Mouse (Mus musculus): ENCODE measurements around the gene Sdf2. TPM values are rescaled to one million over a fixed set of nuclear protein-coding genes. Genes with fewer than 3 reads are reported as not detected.

The Sdf2 gene
- polyA plus RNA-seq (2017; shearing (Covaris generic)), result 100 TPM

DNA sequence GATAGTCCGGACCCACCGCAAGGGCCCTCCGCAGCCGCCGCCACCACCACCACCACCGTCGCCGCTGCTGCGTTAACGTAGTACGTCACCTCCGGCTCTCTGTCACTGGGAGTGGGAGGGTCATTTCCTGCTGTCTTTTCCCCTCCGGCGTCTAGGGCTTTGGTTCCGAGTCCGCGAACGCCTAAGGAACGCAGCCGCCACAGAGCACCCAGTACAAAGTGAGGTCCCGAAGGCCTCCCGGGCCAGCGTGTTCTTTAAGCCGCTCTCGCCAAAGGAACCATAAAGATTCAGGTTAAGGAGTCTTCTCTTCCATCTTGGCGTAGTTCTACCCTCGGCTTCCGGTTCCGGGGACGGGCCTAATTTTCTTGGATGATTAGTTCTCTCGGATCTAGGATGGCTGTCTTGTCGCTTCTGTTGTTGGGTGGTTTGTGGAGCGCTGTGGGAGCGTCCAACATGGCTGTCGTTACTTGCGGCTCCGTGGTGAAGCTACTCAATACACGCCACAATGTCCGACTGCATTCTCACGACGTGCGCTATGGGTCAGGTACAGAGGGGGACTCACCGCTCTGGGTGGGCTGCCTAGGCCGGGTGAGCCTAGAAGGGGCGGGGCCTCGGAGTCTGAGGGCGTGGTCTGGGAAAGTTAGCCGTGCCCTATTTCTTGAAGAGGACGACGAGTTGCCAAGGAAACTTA is at the start of gene Sdf2, which contains the start of gene Supt6:
TSS of gene Sdf2 (plus strand) at position 120 of the 691 bp plus-strand sequence.
TSS of gene Supt6 (minus strand) at position 361 of the 691 bp plus-strand sequence.

DNA sequence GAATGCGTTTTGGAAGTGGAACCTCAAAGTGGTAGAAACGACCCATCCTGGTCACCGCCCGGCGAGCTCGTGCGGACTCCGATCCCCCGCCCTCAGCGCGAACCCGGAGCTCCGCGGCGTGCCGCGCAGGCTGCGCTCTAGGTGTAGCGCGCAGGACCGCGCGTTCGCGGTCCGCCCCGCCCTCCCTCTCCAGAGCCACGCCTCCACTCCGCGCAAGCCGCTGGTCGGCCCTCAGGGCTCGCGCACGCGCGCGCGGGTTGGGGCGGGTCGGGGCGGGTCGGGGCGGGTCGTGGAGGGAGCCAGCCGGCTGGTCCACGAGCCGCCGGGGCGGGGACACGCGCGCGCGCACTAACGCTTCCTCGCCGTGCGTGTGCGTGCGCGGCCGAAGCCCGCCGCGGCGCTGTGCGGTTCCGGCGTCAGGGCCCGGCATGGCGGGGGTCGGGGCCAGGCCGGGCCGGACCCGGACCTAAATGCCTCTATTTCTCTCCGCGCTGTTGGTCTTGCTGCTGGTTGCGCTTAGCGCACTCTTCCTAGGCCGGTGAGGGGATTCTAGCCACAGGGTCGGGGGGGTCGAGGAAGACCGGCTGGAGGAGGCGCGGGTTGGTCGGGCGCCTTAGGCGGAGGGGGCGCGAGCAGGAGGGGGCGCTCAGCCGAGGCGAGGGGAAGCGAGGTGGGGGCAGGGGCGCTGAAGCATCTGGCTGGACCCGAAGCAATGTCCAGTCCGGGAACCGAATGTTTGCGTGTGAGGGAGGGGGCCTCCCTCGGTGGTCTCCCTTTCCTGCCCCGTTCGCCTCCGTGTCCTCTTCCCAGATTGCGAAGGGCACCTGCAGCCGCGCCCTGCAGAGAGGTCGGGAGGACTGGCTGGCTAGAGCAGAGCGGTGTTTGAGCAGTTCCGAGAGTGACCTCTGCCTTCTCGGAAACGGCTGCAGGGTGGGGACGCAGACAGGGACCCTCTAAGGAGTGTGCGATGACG is 16.1 kb downstream of the Sdf2 start, which contains the start of gene 2610507B11Rik:
TSS of gene 2610507B11Rik (plus strand) at position 373 of the 973 bp plus-strand sequence.

DNA sequence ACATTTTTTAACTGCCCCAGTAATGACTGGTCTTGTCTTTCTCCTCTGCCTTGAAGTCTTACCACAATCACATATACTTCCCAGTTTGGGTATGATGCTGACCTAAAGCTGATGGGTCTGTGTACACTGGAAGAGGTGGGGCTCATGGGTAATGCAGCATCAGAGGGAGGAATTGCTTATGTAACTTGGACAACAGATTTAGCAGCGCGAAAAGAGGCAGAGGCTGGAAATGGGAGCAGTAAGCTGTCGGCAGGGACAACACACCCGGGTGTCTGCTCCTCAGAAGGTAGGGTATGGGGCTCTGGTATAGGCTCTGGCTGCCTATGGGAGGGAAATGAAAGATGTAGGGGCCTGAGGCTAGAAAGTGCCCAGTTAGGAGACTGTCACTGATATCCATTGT is 45.1 kb downstream of the Sdf2 start, which contains the start of gene BC030499:
TSS of gene BC030499 (plus strand) at position 188 of the 400 bp plus-strand sequence.

DNA sequence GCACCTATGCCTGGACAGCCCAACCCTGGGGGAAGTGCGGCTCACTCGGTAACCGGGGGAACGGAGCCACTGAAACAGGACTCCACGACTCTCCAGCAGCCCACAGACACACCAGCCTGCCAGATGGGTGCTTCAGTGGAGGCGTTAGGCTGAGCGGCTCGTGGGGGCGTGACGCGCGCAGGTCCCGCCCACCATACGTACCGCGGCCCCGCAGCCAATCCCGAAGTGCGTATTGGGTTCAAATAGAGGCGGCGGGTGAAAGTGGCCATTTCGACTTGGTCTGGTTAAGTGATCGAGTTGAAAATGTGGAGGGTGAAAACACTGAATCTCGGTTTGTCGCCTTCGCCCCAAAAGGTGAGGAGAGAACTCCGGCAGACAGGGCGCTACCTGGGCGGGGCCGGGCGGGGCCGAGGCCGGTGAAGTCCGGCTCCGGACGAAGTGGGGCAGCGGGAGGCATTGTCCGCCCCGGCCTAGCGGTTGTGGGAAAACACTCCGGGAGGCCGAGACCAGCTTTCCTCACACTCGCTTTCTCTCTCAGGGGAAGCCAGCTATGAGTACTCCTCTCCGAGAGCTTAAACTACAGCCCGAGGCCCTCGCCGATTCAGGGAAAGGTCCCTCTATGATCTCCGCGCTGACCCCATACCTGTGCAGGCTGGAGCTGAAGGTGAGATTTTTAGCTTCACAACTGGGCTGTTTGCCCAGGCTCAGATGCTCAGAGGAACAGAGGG is 56.0 kb downstream of the Sdf2 start, which contains the start of gene Spag5:
TSS of gene Spag5 (plus strand) at position 173 of the 728 bp plus-strand sequence.

Other genes with a start within 250 kb of the Sdf2 start
- 1.5 TPM for gene Dhrs13, start 213.5 kb upstream of the Sdf2 start, polyA plus RNA-seq (2017; shearing (Covaris generic))
- 34.0 TPM for gene Flot2, start 207.8 kb upstream of the Sdf2 start, polyA plus RNA-seq (2017; shearing (Covaris generic))
- gene Eral1, start 165.4 kb upstream of the Sdf2 start, polyA plus RNA-seq (2017; shearing (Covaris generic)), result 40.5 TPM
- gene Fam222b, start 151.1 kb upstream of the Sdf2 start, polyA plus RNA-seq (2017; shearing (Covaris generic)), result 28.8 TPM
- 6.3 TPM for gene Traf4, start 80.2 kb upstream of the Sdf2 start, polyA plus RNA-seq (2017; shearing (Covaris generic))
- gene Nek8, start 69.1 kb upstream of the Sdf2 start, polyA plus RNA-seq (2017; shearing (Covaris generic)), result 14.2 TPM
- 4.6 TPM for gene Tlcd1, start 69.0 kb upstream of the Sdf2 start, polyA plus RNA-seq (2017; shearing (Covaris generic))
- gene Rpl23a, start 62.2 kb upstream of the Sdf2 start, polyA plus RNA-seq (2017; shearing (Covaris generic)), result 1,229 TPM
- 0.80 TPM for gene Rab34, start 57.3 kb upstream of the Sdf2 start, polyA plus RNA-seq (2017; shearing (Covaris generic))
- 0.82 TPM for gene Proca1, start 52.4 kb upstream of the Sdf2 start, polyA plus RNA-seq (2017; shearing (Covaris generic))
- 62.3 TPM for gene Supt6, start 241 bp downstream of the Sdf2 start, polyA plus RNA-seq (2017; shearing (Covaris generic))
- gene 2610507B11Rik, start 16.0 kb downstream of the Sdf2 start, polyA plus RNA-seq (2017; shearing (Covaris generic)), result 91.3 TPM
- 0.30 TPM for gene BC030499, start 45.1 kb downstream of the Sdf2 start, polyA plus RNA-seq (2017; shearing (Covaris generic))
- gene Spag5, start 55.8 kb downstream of the Sdf2 start, polyA plus RNA-seq (2017; shearing (Covaris generic)), result 2.6 TPM
- gene Aldoc, start 77.2 kb downstream of the Sdf2 start, polyA plus RNA-seq (2017; shearing (Covaris generic)), result 13.5 TPM
- gene Pigs, start 82.7 kb downstream of the Sdf2 start, polyA plus RNA-seq (2017; shearing (Covaris generic)), result 148 TPM
- gene Unc119, start 97.7 kb downstream of the Sdf2 start, polyA plus RNA-seq (2017; shearing (Covaris generic)), result 33.6 TPM
- not detected for gene Foxn1, start 140.8 kb downstream of the Sdf2 start, polyA plus RNA-seq (2017; shearing (Covaris generic))
- not detected for gene Slc13a2, start 176.5 kb downstream of the Sdf2 start, polyA plus RNA-seq (2017; shearing (Covaris generic))
- gene Slc46a1, start 220.0 kb downstream of the Sdf2 start, polyA plus RNA-seq (2017; shearing (Covaris generic)), result 2.4 TPM